Mouse (Mus musculus) brain, embryonic 14.5 days (tissue): ENCODE data around the gene Gstp3.

ENCODE experiments used
- CTCF ChIP-seq: fragments of 200-500 bp; IDR thresholded peaks from 2 replicates; pipeline ENCODE4 v1.5.1; 2012; ENCODE audit warnings: inconsistent platforms, mild to moderate bottlenecking, moderate library complexity, borderline replicate concordance; ENCODE audit not compliant: insufficient read depth, insufficient read length; ENCODE audit errors: extremely low read depth
- POLR2A ChIP-seq: fragments of 200-500 bp; IDR thresholded peaks from 2 replicates; pipeline ENCODE4 v1.6.1; 2012; ENCODE audit warnings: mild to moderate bottlenecking, inconsistent platforms, borderline replicate concordance; ENCODE audit not compliant: poor library complexity, insufficient read depth, insufficient read length, severe bottlenecking; ENCODE audit errors: extremely low read depth

DNA sequence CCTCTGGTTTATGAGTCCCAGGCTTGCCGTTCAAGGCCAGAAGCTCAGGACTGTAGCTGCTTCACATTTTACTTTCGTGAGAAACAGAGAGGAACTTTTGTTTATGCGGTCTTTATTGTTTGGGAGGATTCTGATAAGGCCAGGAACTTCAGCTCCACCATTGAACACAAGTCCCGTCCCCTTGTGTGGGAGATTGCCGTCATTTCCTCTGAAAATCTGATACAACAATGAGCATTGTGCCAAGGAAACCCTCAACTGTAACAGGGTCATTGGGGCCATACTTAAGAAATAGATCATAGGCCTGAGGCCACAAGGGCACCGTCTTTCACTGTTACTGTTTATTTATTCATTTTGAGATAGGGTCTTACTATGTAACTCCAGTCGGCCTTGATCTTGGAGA, 36.2 kb downstream of the Gstp3 start:
- no peak for TF ChIP-seq CTCF
- no peak for TF ChIP-seq POLR2A
